Mouse (Mus musculus) heart, embryonic 15.5 days (tissue): Measurements from ENCODE around the gene Mindy4. TPM values are rescaled to one million over a fixed set of nuclear protein-coding genes. Genes with fewer than 3 reads are reported as not detected.
"Not testable (repeated sequence)": the region's sequence is repeated elsewhere in the genome, so short reads cannot be mapped to it uniquely, and the experiment has no call there.

Experiments used
- ATAC-seq: fragments of 200-750 bp; cut with Nextera tagmentation; replicated peaks from 2 replicates; pipeline ENCODE4 v1.8.0; 2017; ENCODE audit warnings: low read depth, moderate TSS enrichment; ENCODE audit not compliant: insufficient number of reproducible peaks, insufficient read depth, low FRiP score
- H3K27ac ChIP-seq: fragments of 300-500 bp; sonication (generic); 2 replicates; pipeline ENCODE4 v1.5.1; 2015; ENCODE audit warnings: mild to moderate bottlenecking, inconsistent platforms
- H3K27me3 ChIP-seq: fragments of 300-500 bp; sonication (generic); 2 replicates; pipeline ENCODE4 v1.6.1; 2015; ENCODE audit warnings: inconsistent platforms
- H3K36me3 ChIP-seq: fragments of 300-500 bp; sonication (generic); 2 replicates; pipeline ENCODE4 v1.6.1; 2015; ENCODE audit warnings: mild to moderate bottlenecking, inconsistent platforms
- H3K4me1 ChIP-seq: fragments of 300-500 bp; sonication (generic); replicated peaks from 2 replicates; pipeline ENCODE4 v1.6.1; 2015; ENCODE audit warnings: inconsistent platforms
- H3K4me2 ChIP-seq: fragments of 300-500 bp; sonication (generic); 2 replicates; pipeline ENCODE4 v1.6.1; 2015; ENCODE audit warnings: inconsistent platforms, mild to moderate bottlenecking, moderate library complexity
- H3K4me3 ChIP-seq: fragments of 300-500 bp; sonication (generic); 2 replicates; pipeline ENCODE4 v1.5.1; 2015; ENCODE audit warnings: mild to moderate bottlenecking, inconsistent platforms
- H3K9ac ChIP-seq: fragments of 300-500 bp; sonication (generic); 2 replicates; pipeline ENCODE4 v1.6.1; 2015; ENCODE audit warnings: mild to moderate bottlenecking, inconsistent platforms
- H3K9me3 ChIP-seq: fragments of 300-500 bp; sonication (generic); replicated peaks from 2 replicates; pipeline ENCODE4 v1.6.1; 2016; ENCODE audit warnings: inconsistent platforms
- WGBS: fragments of 180-500 bp; shearing (Covaris S2); methylation state at CpG from one replicate; pipeline ENCODE4 v1.1.7; 2015; ENCODE audit warnings: mixed read lengths; 5-methylcytosine and 5-hydroxymethylcytosine counted together
- polyA plus RNA-seq: library from polyadenylated mRNA; unstranded; fragments of >200 nt; fragmentation: Nextera tagmentation; extraction: Ambion mirVana; gene quantifications from 2 replicates; pipeline ENCODE4 v1.2.1, GENCODE M21; 2015

Gene Mindy4
- polyA plus RNA-seq, 1 experiment from 2014 or later: 6.2 TPM

GRCm38 (mm10) chr6:55175892-55176291 lies 27.3 kb upstream of the Mindy4 start:
- 39% methylated on average over 5 of the region's 5 CpGs for WGBS
- ATAC-seq: no peak

GRCm38 (mm10) chr6:55177060-55177732 lies 26.0 kb upstream of the Mindy4 start:
- Histone ChIP-seq H3K36me3 (no peaks in the 10 kb centered on the region), H3K9ac (no peak overlapping the region), H3K4me3 (no peak overlapping the region), H3K27me3 (no peaks in the 10 kb centered on the region), H3K9me3 (no peaks in the 10 kb centered on the region), H3K4me2 (no peak overlapping the region), H3K4me1 (peaks cover 5% of the 10 kb centered on the region; the same call in 1 of the 2 replicates), H3K27ac (no peak overlapping the region)
- no peak for ATAC-seq
- 41% methylated on average over 12 of the region's 12 CpGs for WGBS

More at GRCm38 (mm10) chr6:55175892-55176291, 27.3 kb upstream of the Mindy4 start:
- Histone ChIP-seq H3K4me1 (peaks cover 5% of the 10 kb centered on the region; the same call in 1 of the 2 replicates), H3K36me3 (no peaks in the 10 kb centered on the region), H3K9ac (no peak overlapping the region), H3K27ac (no peak overlapping the region), H3K4me2 (no peak overlapping the region), H3K27me3 (no peaks in the 10 kb centered on the region), H3K4me3 (no peak overlapping the region), H3K9me3 (no peaks in the 10 kb centered on the region)

GRCm38 (mm10) chr6:55179560-55179959 lies 23.6 kb upstream of the Mindy4 start:
- no peak overlapping the region for H3K4me3 ChIP-seq
- WGBS: 81% methylated on average over 7 of the region's 7 CpGs
- no peaks in the 10 kb centered on the region for H3K27me3 ChIP-seq
- H3K9me3 ChIP-seq: no peaks in the 10 kb centered on the region
- no peak overlapping the region for H3K4me2 ChIP-seq
- H3K4me1 ChIP-seq: peaks cover 5% of the 10 kb centered on the region; the same call in 1 of the 2 replicates
- ATAC-seq: no peak
- H3K9ac ChIP-seq: no peak overlapping the region
- H3K27ac ChIP-seq: no peak overlapping the region
- no peaks in the 10 kb centered on the region for H3K36me3 ChIP-seq

GRCm38 (mm10) chr6:55182655-55183430 lies 20.3 kb upstream of the Mindy4 start:
- Histone ChIP-seq H3K9ac (no peak overlapping the region), H3K27ac (no peak overlapping the region), H3K4me2 (no peak overlapping the region), H3K4me1 (no peaks in the 10 kb centered on the region), H3K36me3 (no peaks in the 10 kb centered on the region), H3K4me3 (no peak overlapping the region), H3K27me3 (no peaks in the 10 kb centered on the region), H3K9me3 (no peaks in the 10 kb centered on the region)
- no peak for ATAC-seq
- WGBS: 84% methylated on average over 1 of the region's 1 CpGs

GRCm38 (mm10) chr6:55187827-55188226 lies 15.4 kb upstream of the Mindy4 start:
- not testable (repeated sequence) for H3K4me1 ChIP-seq, H3K4me2 ChIP-seq, ATAC-seq, H3K4me3 ChIP-seq, H3K36me3 ChIP-seq, H3K27me3 ChIP-seq, H3K9ac ChIP-seq, H3K27ac ChIP-seq, H3K9me3 ChIP-seq
- 93% methylated on average over 17 of the region's 17 CpGs for WGBS

GRCm38 (mm10) chr6:55189406-55189805 lies 13.8 kb upstream of the Mindy4 start:
- Histone ChIP-seq H3K27ac (no peak overlapping the region), H3K9ac (no peak overlapping the region), H3K36me3 (no peaks in the 10 kb centered on the region), H3K4me1 (no peaks in the 10 kb centered on the region), H3K4me3 (no peak overlapping the region), H3K27me3 (no peaks in the 10 kb centered on the region), H3K4me2 (no peak overlapping the region), H3K9me3 (no peaks in the 10 kb centered on the region)
- no peak for ATAC-seq

- Histone ChIP-seq H3K9ac (no peak overlapping the region), H3K27me3 (no peaks in the 10 kb centered on the region), H3K4me2 (no peak overlapping the region), H3K36me3 (no peaks in the 10 kb centered on the region), H3K27ac (no peak overlapping the region), H3K4me3 (no peak overlapping the region), H3K4me1 (no peaks in the 10 kb centered on the region), H3K9me3 (no peaks in the 10 kb centered on the region)
- WGBS: 35% methylated on average over 4 of the region's 4 CpGs
- ATAC-seq: no peak
These were observed 11.6 kb upstream of the Mindy4 start for GRCm38 (mm10) chr6:55191537-55191936.

GRCm38 (mm10) chr6:55193171-55193570 lies 10.0 kb upstream of the Mindy4 start:
- Histone ChIP-seq H3K4me1 (no peaks in the 10 kb centered on the region), H3K4me2 (no peak overlapping the region), H3K4me3 (no peak overlapping the region), H3K27me3 (no peaks in the 10 kb centered on the region), H3K9ac (no peak overlapping the region), H3K27ac (no peak overlapping the region), H3K9me3 (no peaks in the 10 kb centered on the region), H3K36me3 (no peaks in the 10 kb centered on the region)
- ATAC-seq: no peak
- 84% methylated on average over 3 of the region's 3 CpGs for WGBS

- peaks cover 10% of the 10 kb centered on the region for H3K4me1 ChIP-seq
- H3K4me3 ChIP-seq: no peak overlapping the region
- H3K27ac ChIP-seq: no peak overlapping the region
- H3K9ac ChIP-seq: no peak overlapping the region
- H3K9me3 ChIP-seq: no peaks in the 10 kb centered on the region
- no peaks in the 10 kb centered on the region for H3K36me3 ChIP-seq
- H3K4me2 ChIP-seq: no peak overlapping the region
- WGBS: 71% methylated on average over 3 of the region's 3 CpGs
- no peak for ATAC-seq
- no peaks in the 10 kb centered on the region for H3K27me3 ChIP-seq
These were observed 4.1 kb upstream of the Mindy4 start for GRCm38 (mm10) chr6:55199047-55199446.

- Histone ChIP-seq H3K9ac (peak overlapping the region; percentile 61), H3K27ac (peak overlapping the region; percentile 94), H3K36me3 (no peaks in the 10 kb centered on the region), H3K4me3 (peak overlapping the region; percentile 76), H3K4me2 (peak overlapping the region; percentile 89), H3K4me1 (peaks cover 15% of the 10 kb centered on the region), H3K27me3 (no peaks in the 10 kb centered on the region), H3K9me3 (no peaks in the 10 kb centered on the region)
- WGBS: 73% methylated on average over 3 of the region's 3 CpGs
- ATAC-seq: no peak
These were observed 748 bp downstream of the Mindy4 start for GRCm38 (mm10) chr6:55203931-55204330.

GRCm38 (mm10) chr6:55207786-55208185 lies 4.6 kb downstream of the Mindy4 start:
- no peak overlapping the region for H3K9ac ChIP-seq
- 80% methylated on average over 8 of the region's 8 CpGs for WGBS
- no peak overlapping the region for H3K4me3 ChIP-seq
- no peaks in the 10 kb centered on the region for H3K9me3 ChIP-seq
- H3K36me3 ChIP-seq: no peaks in the 10 kb centered on the region
- peaks cover 12% of the 10 kb centered on the region for H3K4me1 ChIP-seq
- no peak overlapping the region for H3K27ac ChIP-seq
- no peak overlapping the region for H3K4me2 ChIP-seq
- no peaks in the 10 kb centered on the region for H3K27me3 ChIP-seq
- ATAC-seq: no peak
